7 mouse cellular contexts compared by ENCODE assay signal in the genomic region with DNA sequence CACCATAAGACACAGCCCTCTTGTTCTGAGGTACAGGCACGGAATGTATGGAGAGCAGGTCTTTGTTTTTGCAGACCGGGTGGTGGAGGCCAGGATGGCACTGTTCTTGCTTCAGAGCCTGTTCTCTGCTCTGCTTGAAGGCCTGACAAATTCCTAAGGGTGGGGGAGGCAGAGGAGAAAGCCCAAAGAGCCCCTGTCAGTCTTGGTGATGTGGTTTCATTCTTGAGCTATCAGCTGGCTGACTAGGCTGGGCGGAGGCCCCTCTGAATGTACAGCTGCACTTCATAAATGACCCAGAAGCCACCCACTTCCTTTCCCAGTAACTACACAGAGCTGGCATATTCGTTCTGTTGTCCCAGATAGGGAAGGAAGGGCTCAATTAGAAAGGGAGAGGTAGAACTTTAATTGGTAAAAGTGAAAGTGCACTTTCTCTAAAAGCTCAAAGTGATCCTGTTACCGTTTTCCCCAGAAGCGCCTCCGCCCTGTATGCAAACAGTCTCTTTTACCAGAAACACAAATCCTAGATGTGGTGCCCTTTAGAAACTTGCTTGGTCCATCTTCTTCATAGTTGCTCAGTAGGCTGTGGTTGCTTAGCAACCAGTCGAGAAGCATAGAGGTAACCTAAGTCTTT.
DNase-seq lines count a peak whose midpoint lies in the region; ATAC-seq and TF ChIP-seq lines count a peak whose summit lies in the region.

No protein-coding gene starts in this region.

- DNase-seq in brain, embryonic 14.5 days (ENCODE audit: low read depth) = peak; percentile 46
- peak; percentile 56 for DNase-seq in heart, postnatal 0 days (ENCODE audit: low spot score)
- peak; percentile 28 for DNase-seq in splenic B cell, adult 2 months (ENCODE audit: low read depth, low spot score)
- DNase-seq in left cerebral cortex, adult 8-10 months (ENCODE audit: low spot score in 2 of 2) = no peak
- DNase-seq in testis, postnatal 14 days (ENCODE audit: low spot score) = no peak

- no peaks in the 10 kb centered on the region for H3K9me3 ChIP-seq in heart, postnatal 0 days (replicated peaks; ENCODE audit: control insufficient read depth, low read length)
- H3K9me3 ChIP-seq in lung, embryonic 15.5 days = no peaks in the 10 kb centered on the region

- H3K4me2 ChIP-seq in heart, postnatal 0 days (ENCODE audit: low read depth, low read length) = peak overlapping the region; percentile 44
- peak overlapping the region; percentile 38 for H3K4me2 ChIP-seq in lung, embryonic 15.5 days

- 31% methylated on average over 8 of the region's 8 CpGs for WGBS in heart, postnatal 0 days
- 29% methylated on average over 8 of the region's 8 CpGs for WGBS in lung, embryonic 15.5 days

- no peaks in the 10 kb centered on the region for H3K27me3 ChIP-seq in heart, postnatal 0 days (ENCODE audit: control insufficient read depth, insufficient read depth, low read length)
- no peaks in the 10 kb centered on the region for H3K27me3 ChIP-seq in lung, embryonic 15.5 days
- no peaks in the 10 kb centered on the region for H3K27me3 ChIP-seq in splenic B cell, adult 2 months (ENCODE audit: control insufficient read depth, insufficient read depth, low read length, poor library complexity, severe bottlenecking)

- peak overlapping the region; percentile 6; the same call in 1 of the 2 replicates for H3K4me3 ChIP-seq in heart, postnatal 0 days (ENCODE audit: low read depth, low read length)
- no peak overlapping the region for H3K4me3 ChIP-seq in lung, embryonic 15.5 days

- H3K27ac ChIP-seq in heart, postnatal 0 days (ENCODE audit: low read depth) = peak overlapping the region; percentile 66
- peak overlapping the region; percentile 33 for H3K27ac ChIP-seq in lung, embryonic 15.5 days

- no peak for TF ChIP-seq POLR2A in brain, embryonic 14.5 days (IDR thresholded peaks at IDR 0.05; ENCODE audit: borderline replicate concordance, extremely low read depth, insufficient read depth, insufficient read length, poor library complexity, severe bottlenecking)

- H3K4me1 ChIP-seq in heart, postnatal 0 days (ENCODE audit: control insufficient read depth, insufficient read depth) = peaks cover 15% of the 10 kb centered on the region
- peaks cover 11% of the 10 kb centered on the region for H3K4me1 ChIP-seq in lung, embryonic 15.5 days

- ATAC-seq in CD4-positive, CD25-positive, alpha-beta regulatory T cell, adult 4 months = peak; percentile 63
- ATAC-seq in heart, postnatal 0 days (ENCODE audit: insufficient read depth, low read depth) = peak; percentile 85
- peak; percentile 79; the same call in 1 of the 2 replicates for ATAC-seq in lung, embryonic 15.5 days (ENCODE audit: borderline replicate concordance, extremely low read depth, low FRiP score, low TSS enrichment)

- TF ChIP-seq EP300 in heart, postnatal 0 days (IDR thresholded peaks at IDR 0.05; ENCODE audit: low read depth) = no peak

- H3K9ac ChIP-seq in heart, postnatal 0 days (replicated peaks; ENCODE audit: low read depth, low read length) = peak overlapping the region; percentile 4; the same call in 1 of the 2 replicates
- H3K9ac ChIP-seq in lung, embryonic 15.5 days = no peak overlapping the region

- H3K36me3 ChIP-seq in heart, postnatal 0 days (replicated peaks; ENCODE audit: control insufficient read depth, insufficient read depth, low read length) = no peaks in the 10 kb centered on the region
- no peaks in the 10 kb centered on the region for H3K36me3 ChIP-seq in lung, embryonic 15.5 days
- H3K36me3 ChIP-seq in splenic B cell, adult 2 months (ENCODE audit: control insufficient read depth, insufficient read depth, low read length, poor library complexity, severe bottlenecking) = no peaks in the 10 kb centered on the region

- no peak for TF ChIP-seq CTCF in brain, embryonic 14.5 days (IDR thresholded peaks at IDR 0.05; ENCODE audit: borderline replicate concordance, extremely low read depth, insufficient read depth, insufficient read length)
- TF ChIP-seq CTCF in heart, postnatal 0 days (IDR thresholded peaks at IDR 0.05; ENCODE audit: low read depth) = no peak

Comparison
In these comparisons a context has a peak if more than half of its experiments do, and no peak if none do; other contexts are left out.
1. DNase-seq: peak in brain, embryonic 14.5 days (single experiment), heart, postnatal 0 days (single experiment) and splenic B cell, adult 2 months (single experiment); none in left cerebral cortex, adult 8-10 months (0 of 2) and testis, postnatal 14 days (single experiment).
2. Peak in every context shown above with its lines, with median percentiles within 50 percentile points of each other: ATAC-seq.